Mouse (Mus musculus): ENCODE data around the gene St6galnac3. TPM values are rescaled to one million over a fixed set of nuclear protein-coding genes. Genes with fewer than 3 reads are reported as not detected.

The St6galnac3 gene
- polyA plus RNA-seq, 1 experiment = 3.2 TPM

- no peak for DNase-seq
- TF ChIP-seq CTCF (conservative IDR thresholded peaks at IDR 0.05; ENCODE audit: insufficient read depth, insufficient read length, low read depth, low read length) (no peak), POLR2A (IDR thresholded peaks at IDR 0.05; ENCODE audit: low read depth, low read length) (no peak)
- WGBS = 50% methylated on average over 11 of the region's 11 CpGs
- Histone ChIP-seq H3K4me3 (ENCODE audit: insufficient read depth, low read depth, low read length) (no peak overlapping the region), H3K4me1 (ENCODE audit: control insufficient read depth, insufficient read depth, low read length) (no peaks in the 10 kb centered on the region), H3K27me3 (replicated peaks; ENCODE audit: control insufficient read depth, insufficient read depth, low read length) (no peaks in the 10 kb centered on the region), H3K27ac (ENCODE audit: insufficient read depth, low read depth, low read length) (no peak overlapping the region), H3K36me3 (ENCODE audit: control insufficient read depth, insufficient read depth, low read length) (no peaks in the 10 kb centered on the region)
Observed at GRCm38 (mm10) chr3:153169744-153170143, 555.2 kb downstream of the St6galnac3 start.

GRCm38 (mm10) chr3:153161676-153162075 lies 563.3 kb downstream of the St6galnac3 start:
- H3K36me3 ChIP-seq (ENCODE audit: control insufficient read depth, insufficient read depth, low read length) = no peaks in the 10 kb centered on the region
- DNase-seq = no peak
- H3K4me1 ChIP-seq (ENCODE audit: control insufficient read depth, insufficient read depth, low read length) = no peaks in the 10 kb centered on the region
- no peaks in the 10 kb centered on the region for H3K27me3 ChIP-seq (replicated peaks; ENCODE audit: control insufficient read depth, insufficient read depth, low read length)
- 43% methylated on average over 9 of the region's 9 CpGs for WGBS
- no peak overlapping the region for H3K4me3 ChIP-seq (ENCODE audit: insufficient read depth, low read depth, low read length)
- TF ChIP-seq CTCF (conservative IDR thresholded peaks at IDR 0.05; ENCODE audit: insufficient read depth, insufficient read length, low read depth, low read length) (no peak), POLR2A (IDR thresholded peaks at IDR 0.05; ENCODE audit: low read depth, low read length) (no peak)
- H3K27ac ChIP-seq (ENCODE audit: insufficient read depth, low read depth, low read length) = no peak overlapping the region

- no peak for DNase-seq
- WGBS = 44% methylated on average over 5 of the region's 5 CpGs
Observed at GRCm38 (mm10) chr3:153160683-153161082, 564.3 kb downstream of the St6galnac3 start.

GRCm38 (mm10) chr3:153148887-153149286 lies 576.1 kb downstream of the St6galnac3 start:
- Histone ChIP-seq H3K4me3 (ENCODE audit: insufficient read depth, low read depth, low read length) (no peak overlapping the region), H3K36me3 (ENCODE audit: control insufficient read depth, insufficient read depth, low read length) (no peaks in the 10 kb centered on the region), H3K27me3 (replicated peaks; ENCODE audit: control insufficient read depth, insufficient read depth, low read length) (no peaks in the 10 kb centered on the region), H3K27ac (ENCODE audit: insufficient read depth, low read depth, low read length) (no peak overlapping the region), H3K4me1 (ENCODE audit: control insufficient read depth, insufficient read depth, low read length) (peaks cover 2% of the 10 kb centered on the region; the same call in 1 of the 2 replicates)
- TF ChIP-seq CTCF (conservative IDR thresholded peaks at IDR 0.05; ENCODE audit: insufficient read depth, insufficient read length, low read depth, low read length) (no peak), POLR2A (IDR thresholded peaks at IDR 0.05; ENCODE audit: low read depth, low read length) (no peak)
- peak; percentile 84 for DNase-seq
- WGBS = 22% methylated on average over 2 of the region's 2 CpGs

More at GRCm38 (mm10) chr3:153160683-153161082, 564.3 kb downstream of the St6galnac3 start:
- no peak overlapping the region for H3K4me3 ChIP-seq (ENCODE audit: insufficient read depth, low read depth, low read length)
- H3K36me3 ChIP-seq (ENCODE audit: control insufficient read depth, insufficient read depth, low read length) = no peaks in the 10 kb centered on the region
- no peaks in the 10 kb centered on the region for H3K27me3 ChIP-seq (replicated peaks; ENCODE audit: control insufficient read depth, insufficient read depth, low read length)
- no peak overlapping the region for H3K27ac ChIP-seq (ENCODE audit: insufficient read depth, low read depth, low read length)
- no peak for TF ChIP-seq POLR2A (IDR thresholded peaks at IDR 0.05; ENCODE audit: low read depth, low read length)
- no peak for TF ChIP-seq CTCF (conservative IDR thresholded peaks at IDR 0.05; ENCODE audit: insufficient read depth, insufficient read length, low read depth, low read length)
- no peaks in the 10 kb centered on the region for H3K4me1 ChIP-seq (ENCODE audit: control insufficient read depth, insufficient read depth, low read length)

Other genes starting within 250 kb of the St6galnac3 start
- 0.05 and 0.15 TPM in 2 replicates for gene Asb17, start 119.0 kb upstream of the St6galnac3 start, polyA plus RNA-seq (2012; rRNA removed)
- gene Msh4, start 181.0 kb upstream of the St6galnac3 start, polyA plus RNA-seq (2012; rRNA removed) = 0.04 and 0.06 TPM in 2 replicates
- 45.7 and 50.9 TPM in 2 replicates for gene Rabggtb, start 187.8 kb upstream of the St6galnac3 start, polyA plus RNA-seq (2012; rRNA removed)
- 383 and 404 TPM in 2 replicates for gene Acadm, start 219.5 kb upstream of the St6galnac3 start, polyA plus RNA-seq (2012; rRNA removed)
- gene Slc44a5, start 248.3 kb upstream of the St6galnac3 start, polyA plus RNA-seq (2012; rRNA removed) = 0.03 TPM in 1 of 2 replicates, not detected in the other